Mouse (Mus musculus): ENCODE measurements around the gene Sgip1. TPM values are rescaled to one million over a fixed set of nuclear protein-coding genes. Genes with fewer than 3 reads are reported as not detected.

The Sgip1 gene
- polyA plus RNA-seq (2014; fragmentation: Nextera tagmentation; extraction: Ambion mirVana): 1.5 and 3.2 TPM in 2 replicates

DNA sequence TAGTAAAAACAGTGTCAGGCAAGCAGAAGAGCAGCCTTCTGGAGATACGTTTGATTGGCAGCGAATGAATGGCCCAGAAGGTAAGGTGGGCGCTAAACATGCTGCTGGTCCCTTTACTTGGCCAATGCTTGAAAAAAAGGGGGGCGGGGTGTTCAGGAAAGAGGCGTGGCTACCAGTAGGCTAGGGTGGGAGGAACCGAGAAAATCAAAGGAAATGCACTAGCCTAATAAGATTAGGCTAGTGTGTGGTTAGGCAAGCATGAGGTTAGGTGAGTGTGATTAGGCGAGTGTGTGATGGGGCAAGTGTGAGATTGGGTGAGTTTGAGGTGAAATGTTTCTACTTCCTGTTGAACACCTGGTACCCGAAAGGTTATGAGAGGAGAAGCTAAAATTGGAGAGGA lies at the start of gene Sgip1:
Gene Sgip1 (plus strand): TSS at position 11 of the 400 bp plus-strand sequence.
- ATAC-seq (replicated peaks; ENCODE audit: insufficient number of reproducible peaks, low FRiP score, low TSS enrichment): no peak
- Histone ChIP-seq H3K4me2 (no peak within 1 kb of the TSS), H3K36me3 (ENCODE audit: control insufficient read depth, insufficient read depth, low read length) (no peaks in the 10 kb centered on the region), H3K27ac (ENCODE audit: low read depth, low read length) (no peak within 1 kb of the TSS), H3K9ac (ENCODE audit: low read depth, low read length) (no peak within 1 kb of the TSS), H3K9me3 (replicated peaks; ENCODE audit: control insufficient read depth, low read length) (no peaks in the 10 kb centered on the region), H3K4me3 (ENCODE audit: low read depth, low read length) (no peak within 1 kb of the TSS), H3K4me1 (ENCODE audit: control insufficient read depth, insufficient read depth, low read length) (no peaks in the 10 kb centered on the region), H3K27me3 (ENCODE audit: control insufficient read depth, insufficient read depth, low read length) (no peaks in the 10 kb centered on the region)
- WGBS (ENCODE audit: insufficient replicate concordance): 56% methylated on average over 8 of the region's 8 CpGs

- 67% methylated on average over 4 of the region's 4 CpGs for WGBS (ENCODE audit: insufficient replicate concordance)
- Histone ChIP-seq H3K27ac (ENCODE audit: low read depth, low read length) (no peak overlapping the region), H3K4me3 (ENCODE audit: low read depth, low read length) (no peak overlapping the region), H3K4me1 (ENCODE audit: control insufficient read depth, insufficient read depth, low read length) (no peaks in the 10 kb centered on the region), H3K27me3 (ENCODE audit: control insufficient read depth, insufficient read depth, low read length) (no peaks in the 10 kb centered on the region), H3K4me2 (no peak overlapping the region), H3K9me3 (replicated peaks; ENCODE audit: control insufficient read depth, low read length) (no peaks in the 10 kb centered on the region), H3K9ac (ENCODE audit: low read depth, low read length) (no peak overlapping the region), H3K36me3 (ENCODE audit: control insufficient read depth, insufficient read depth, low read length) (no peaks in the 10 kb centered on the region)
- no peak for ATAC-seq (replicated peaks; ENCODE audit: insufficient number of reproducible peaks, low FRiP score, low TSS enrichment)
These were observed 49.7 kb upstream of the Sgip1 start for GRCm38 (mm10) chr4:102691402-102691801.

GRCm38 (mm10) chr4:102697966-102698365 lies 43.1 kb upstream of the Sgip1 start:
- H3K4me3 ChIP-seq (ENCODE audit: low read depth, low read length): no peak overlapping the region
- ATAC-seq (replicated peaks; ENCODE audit: insufficient number of reproducible peaks, low FRiP score, low TSS enrichment): no peak
- H3K27ac ChIP-seq (ENCODE audit: low read depth, low read length): no peak overlapping the region
- H3K36me3 ChIP-seq (ENCODE audit: control insufficient read depth, insufficient read depth, low read length): no peaks in the 10 kb centered on the region
- no peak overlapping the region for H3K4me2 ChIP-seq
- 85% methylated on average over 7 of the region's 7 CpGs for WGBS (ENCODE audit: insufficient replicate concordance)
- no peaks in the 10 kb centered on the region for H3K4me1 ChIP-seq (ENCODE audit: control insufficient read depth, insufficient read depth, low read length)
- H3K9me3 ChIP-seq (replicated peaks; ENCODE audit: control insufficient read depth, low read length): no peaks in the 10 kb centered on the region
- H3K9ac ChIP-seq (ENCODE audit: low read depth, low read length): no peak overlapping the region
- H3K27me3 ChIP-seq (ENCODE audit: control insufficient read depth, insufficient read depth, low read length): no peaks in the 10 kb centered on the region

- no peaks in the 10 kb centered on the region for H3K27me3 ChIP-seq (ENCODE audit: control insufficient read depth, insufficient read depth, low read length)
- no peaks in the 10 kb centered on the region for H3K9me3 ChIP-seq (replicated peaks; ENCODE audit: control insufficient read depth, low read length)
- H3K4me1 ChIP-seq (ENCODE audit: control insufficient read depth, insufficient read depth, low read length): no peaks in the 10 kb centered on the region
- no peak overlapping the region for H3K4me3 ChIP-seq (ENCODE audit: low read depth, low read length)
- no peak overlapping the region for H3K27ac ChIP-seq (ENCODE audit: low read depth, low read length)
- no peak for ATAC-seq (replicated peaks; ENCODE audit: insufficient number of reproducible peaks, low FRiP score, low TSS enrichment)
- no peak overlapping the region for H3K4me2 ChIP-seq
- H3K36me3 ChIP-seq (ENCODE audit: control insufficient read depth, insufficient read depth, low read length): no peaks in the 10 kb centered on the region
- 78% methylated on average over 4 of the region's 4 CpGs for WGBS (ENCODE audit: insufficient replicate concordance)
- no peak overlapping the region for H3K9ac ChIP-seq (ENCODE audit: low read depth, low read length)
These were observed 29.4 kb upstream of the Sgip1 start for GRCm38 (mm10) chr4:102711731-102712130.

DNA sequence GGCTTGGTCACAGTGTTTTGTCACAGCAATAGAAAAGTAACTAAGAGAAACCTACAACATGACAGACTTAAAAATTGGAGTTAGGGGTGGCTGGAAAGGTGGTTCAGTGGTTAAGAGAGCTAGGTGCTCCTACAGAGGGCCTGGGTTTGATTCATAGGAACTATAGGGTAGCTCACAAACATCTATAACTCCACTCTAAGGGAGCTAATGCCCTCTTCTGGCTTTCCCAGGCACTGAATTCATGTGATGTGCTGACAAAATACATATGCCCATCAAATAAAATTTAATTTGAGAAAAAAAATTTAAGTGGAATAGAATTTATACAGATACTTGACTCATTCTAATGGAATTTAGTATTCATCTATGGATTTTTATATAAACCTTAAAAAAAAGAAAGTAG lies 25.6 kb upstream of the Sgip1 start:
- H3K9me3 ChIP-seq (replicated peaks; ENCODE audit: control insufficient read depth, low read length): no peaks in the 10 kb centered on the region
- no peaks in the 10 kb centered on the region for H3K36me3 ChIP-seq (ENCODE audit: control insufficient read depth, insufficient read depth, low read length)
- ATAC-seq (replicated peaks; ENCODE audit: insufficient number of reproducible peaks, low FRiP score, low TSS enrichment): no peak
- no peaks in the 10 kb centered on the region for H3K27me3 ChIP-seq (ENCODE audit: control insufficient read depth, insufficient read depth, low read length)
- no peak overlapping the region for H3K27ac ChIP-seq (ENCODE audit: low read depth, low read length)
- no peak overlapping the region for H3K9ac ChIP-seq (ENCODE audit: low read depth, low read length)
- H3K4me1 ChIP-seq (ENCODE audit: control insufficient read depth, insufficient read depth, low read length): no peaks in the 10 kb centered on the region
- no peak overlapping the region for H3K4me2 ChIP-seq
- no peak overlapping the region for H3K4me3 ChIP-seq (ENCODE audit: low read depth, low read length)

DNA sequence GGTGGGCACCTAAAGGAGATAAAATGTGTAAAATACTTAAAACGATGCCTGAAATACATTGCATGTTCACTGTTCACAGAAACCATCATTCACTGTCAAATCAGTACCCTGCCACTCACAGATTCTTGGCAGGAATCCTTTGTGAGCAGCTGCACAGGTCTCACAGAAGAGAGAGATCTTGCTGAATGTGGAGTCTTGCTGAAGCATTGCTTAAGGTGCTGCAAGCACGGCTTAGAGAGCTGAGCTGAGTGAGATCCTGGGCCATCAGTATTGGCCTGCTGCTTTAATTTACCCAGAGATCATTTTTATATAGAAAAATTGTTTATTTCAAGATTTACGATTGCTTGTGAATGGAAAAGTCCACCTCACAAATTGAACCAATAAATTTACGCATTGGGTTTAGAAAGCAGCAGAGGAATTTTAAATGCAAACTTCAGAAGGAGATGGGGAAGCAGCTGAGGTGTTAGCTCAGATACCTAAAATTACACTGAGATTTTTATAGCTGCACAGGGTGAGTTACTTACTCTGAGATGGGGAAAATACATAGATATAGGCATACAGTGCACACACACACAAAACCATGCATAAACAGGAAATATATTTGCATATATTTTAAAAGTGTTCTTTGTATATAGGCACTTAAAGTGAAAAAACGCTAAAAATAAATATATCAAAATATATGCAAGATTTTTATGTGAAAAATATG lies 23.8 kb upstream of the Sgip1 start:
- Histone ChIP-seq H3K36me3 (ENCODE audit: control insufficient read depth, insufficient read depth, low read length) (no peaks in the 10 kb centered on the region), H3K4me1 (ENCODE audit: control insufficient read depth, insufficient read depth, low read length) (no peaks in the 10 kb centered on the region), H3K9ac (ENCODE audit: low read depth, low read length) (no peak overlapping the region), H3K27ac (ENCODE audit: low read depth, low read length) (no peak overlapping the region), H3K9me3 (replicated peaks; ENCODE audit: control insufficient read depth, low read length) (no peaks in the 10 kb centered on the region), H3K4me2 (no peak overlapping the region), H3K27me3 (ENCODE audit: control insufficient read depth, insufficient read depth, low read length) (no peaks in the 10 kb centered on the region), H3K4me3 (ENCODE audit: low read depth, low read length) (no peak overlapping the region)
- 64% methylated on average over 5 of the region's 5 CpGs for WGBS (ENCODE audit: insufficient replicate concordance)
- no peak for ATAC-seq (replicated peaks; ENCODE audit: insufficient number of reproducible peaks, low FRiP score, low TSS enrichment)

DNA sequence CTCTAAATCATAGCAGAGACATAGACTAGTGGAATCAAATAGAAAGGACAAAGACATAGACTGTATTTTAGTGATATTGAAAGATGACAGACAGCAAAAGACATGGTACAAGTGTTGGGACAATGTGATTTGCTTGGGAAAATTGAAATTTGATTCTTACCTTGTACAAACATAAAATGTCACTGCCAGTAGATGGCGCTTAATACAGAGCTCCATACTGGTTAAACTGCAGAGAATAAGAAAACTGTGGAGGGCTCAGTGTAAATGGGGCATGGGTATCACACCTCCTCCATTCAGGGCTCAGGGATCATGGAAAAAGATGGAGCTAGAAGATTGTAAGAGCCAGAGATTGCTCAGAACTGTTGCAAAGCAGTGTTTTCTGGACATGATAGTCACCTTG lies 21.6 kb upstream of the Sgip1 start:
- Histone ChIP-seq H3K4me3 (ENCODE audit: low read depth, low read length) (no peak overlapping the region), H3K36me3 (ENCODE audit: control insufficient read depth, insufficient read depth, low read length) (no peaks in the 10 kb centered on the region), H3K27me3 (ENCODE audit: control insufficient read depth, insufficient read depth, low read length) (no peaks in the 10 kb centered on the region), H3K4me2 (no peak overlapping the region), H3K9me3 (replicated peaks; ENCODE audit: control insufficient read depth, low read length) (no peaks in the 10 kb centered on the region), H3K9ac (ENCODE audit: low read depth, low read length) (no peak overlapping the region), H3K4me1 (ENCODE audit: control insufficient read depth, insufficient read depth, low read length) (no peaks in the 10 kb centered on the region), H3K27ac (ENCODE audit: low read depth, low read length) (no peak overlapping the region)
- WGBS (ENCODE audit: insufficient replicate concordance): 10% methylated on average over 1 of the region's 1 CpGs
- ATAC-seq (replicated peaks; ENCODE audit: insufficient number of reproducible peaks, low FRiP score, low TSS enrichment): no peak

GRCm38 (mm10) chr4:102719951-102720350 lies 21.1 kb upstream of the Sgip1 start:
- WGBS (ENCODE audit: insufficient replicate concordance): 38% methylated on average over 1 of the region's 1 CpGs
- Histone ChIP-seq H3K9me3 (replicated peaks; ENCODE audit: control insufficient read depth, low read length) (no peaks in the 10 kb centered on the region), H3K4me1 (ENCODE audit: control insufficient read depth, insufficient read depth, low read length) (no peaks in the 10 kb centered on the region), H3K36me3 (ENCODE audit: control insufficient read depth, insufficient read depth, low read length) (no peaks in the 10 kb centered on the region), H3K27me3 (ENCODE audit: control insufficient read depth, insufficient read depth, low read length) (no peaks in the 10 kb centered on the region), H3K9ac (ENCODE audit: low read depth, low read length) (no peak overlapping the region), H3K4me2 (no peak overlapping the region), H3K4me3 (ENCODE audit: low read depth, low read length) (no peak overlapping the region), H3K27ac (ENCODE audit: low read depth, low read length) (no peak overlapping the region)
- ATAC-seq (replicated peaks; ENCODE audit: insufficient number of reproducible peaks, low FRiP score, low TSS enrichment): no peak

GRCm38 (mm10) chr4:102724442-102724841 lies 16.7 kb upstream of the Sgip1 start:
- Histone ChIP-seq H3K4me3 (ENCODE audit: low read depth, low read length) (no peak overlapping the region), H3K27ac (ENCODE audit: low read depth, low read length) (no peak overlapping the region), H3K9ac (ENCODE audit: low read depth, low read length) (no peak overlapping the region), H3K4me1 (ENCODE audit: control insufficient read depth, insufficient read depth, low read length) (no peaks in the 10 kb centered on the region), H3K4me2 (no peak overlapping the region), H3K27me3 (ENCODE audit: control insufficient read depth, insufficient read depth, low read length) (no peaks in the 10 kb centered on the region), H3K9me3 (replicated peaks; ENCODE audit: control insufficient read depth, low read length) (no peaks in the 10 kb centered on the region), H3K36me3 (ENCODE audit: control insufficient read depth, insufficient read depth, low read length) (no peaks in the 10 kb centered on the region)
- 68% methylated on average over 5 of the region's 5 CpGs for WGBS (ENCODE audit: insufficient replicate concordance)
- ATAC-seq (replicated peaks; ENCODE audit: insufficient number of reproducible peaks, low FRiP score, low TSS enrichment): no peak

All from heart, embryonic 11.5 days (tissue).